Mouse (Mus musculus) layer of hippocampus, adult 6 months (tissue): Measurements from ENCODE around the gene Vmn1r131. TPM values are rescaled to one million over a fixed set of nuclear protein-coding genes. Genes with fewer than 3 reads are reported as not detected.

Experiments
- long read RNA-seq, 2 experiments: library from polyadenylated mRNA; unstranded; transcript quantifications; one replicate each; pipeline ENCODE4 v2.0.0; 2019 to 2020
- polyA plus RNA-seq: library from polyadenylated mRNA; unstranded; fragments of <200 nt; fragmentation: Nextera tagmentation; gene quantifications from 2 replicates; pipeline ENCODE4 v1.2.3, GENCODE M21; 2021

Gene Vmn1r131
- polyA plus RNA-seq = not detected in 2 replicates
- long read RNA-seq, experiment 1 = 0 reads
- long read RNA-seq, experiment 2 = 0 reads

GRCm38 (mm10) chr7:21545990-21546389 lies at the start of gene Vmn1r131:
Gene Vmn1r131, minus strand, starts transcription at chr7:21546090.

GRCm38 (mm10) chr7:21511480-21511879 lies 34.4 kb downstream of the Vmn1r131 start, which contains the start of gene Vmn1r130:
Gene Vmn1r130, plus strand, starts transcription at chr7:21511780.

Other genes starting within 250 kb of the Vmn1r131 start
- gene Vmn1r126, start 244.6 kb downstream of the Vmn1r131 start, polyA plus RNA-seq = not detected in 2 replicates
- not detected in 2 replicates for gene Vmn1r127, start 226.2 kb downstream of the Vmn1r131 start, polyA plus RNA-seq
- not detected in 2 replicates for gene Vmn1r128, start 196.7 kb downstream of the Vmn1r131 start, polyA plus RNA-seq
- not detected in 2 replicates for gene Vmn1r129, start 184.8 kb downstream of the Vmn1r131 start, polyA plus RNA-seq
- gene Gm6882, start 113.3 kb downstream of the Vmn1r131 start, polyA plus RNA-seq = not detected in 2 replicates
- not detected in 2 replicates for gene Vmn1r130, start 34.3 kb downstream of the Vmn1r131 start, polyA plus RNA-seq
- not detected in 2 replicates for gene Vmn1r132, start 68.0 kb upstream of the Vmn1r131 start, polyA plus RNA-seq
- gene Gm4175, start 215.4 kb upstream of the Vmn1r131 start, polyA plus RNA-seq = not detected in 2 replicates